Mouse (Mus musculus): ENCODE measurements around the gene Sema5b. TPM values are rescaled to one million over a fixed set of nuclear protein-coding genes. Genes with fewer than 3 reads are reported as not detected.

The Sema5b gene
- polyA plus RNA-seq, 1 experiment from 2014 or later: 1.8 TPM

DNA sequence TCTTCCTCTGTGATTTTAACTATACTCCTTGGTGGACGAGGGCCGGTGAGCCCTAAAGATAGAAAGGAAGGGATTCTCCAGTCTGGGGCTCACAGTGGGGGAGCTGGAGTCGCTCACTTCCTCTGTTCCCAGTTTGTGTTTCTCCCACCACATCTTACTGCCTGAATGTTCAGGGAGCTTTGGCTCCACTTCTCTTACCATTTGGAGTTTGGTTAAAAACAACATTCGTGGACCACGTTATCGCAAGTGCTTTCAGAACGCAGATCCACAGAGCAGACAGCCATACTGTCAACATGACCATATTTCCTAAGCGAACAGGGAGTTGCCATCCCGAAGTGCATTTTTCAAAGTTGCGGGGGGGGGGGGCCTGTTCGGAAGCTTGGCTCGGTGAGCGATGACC, 144.1 kb downstream of the Sema5b start:
- 71% methylated on average over 13 of the region's 13 CpGs for WGBS
- Histone ChIP-seq H3K4me3 (no peak overlapping the region), H3K4me1 (replicated peaks) (peaks cover 13% of the 10 kb centered on the region), H3K27ac (no peak overlapping the region), H3K9ac (no peak overlapping the region), H3K36me3 (no peaks in the 10 kb centered on the region), H3K4me2 (no peak overlapping the region), H3K9me3 (replicated peaks) (no peaks in the 10 kb centered on the region), H3K27me3 (no peaks in the 10 kb centered on the region)
- no peak for ATAC-seq (replicated peaks; ENCODE audit: insufficient number of reproducible peaks, insufficient read depth, low FRiP score, low read depth)

DNA sequence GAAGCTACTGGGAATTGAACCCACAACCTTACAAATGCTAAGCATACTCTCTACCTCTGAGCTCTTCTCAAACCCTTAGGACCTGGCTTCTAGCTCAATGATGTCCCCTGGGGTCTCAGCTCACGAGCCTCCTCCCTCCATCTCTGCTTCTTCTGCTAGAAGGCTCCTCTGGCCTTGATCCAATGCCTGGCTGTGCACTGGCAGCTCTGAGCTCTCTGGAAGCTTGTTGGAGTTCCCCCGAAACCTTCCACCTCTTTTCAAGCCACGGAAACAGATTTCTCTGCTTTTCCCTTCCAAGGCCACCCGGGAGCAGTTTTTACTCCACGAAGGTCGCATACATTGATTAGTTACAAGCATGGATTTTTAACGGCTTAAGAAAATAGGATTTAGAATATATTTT, 145.5 kb downstream of the Sema5b start:
- Histone ChIP-seq H3K36me3 (no peaks in the 10 kb centered on the region), H3K27ac (no peak overlapping the region), H3K4me3 (no peak overlapping the region), H3K27me3 (no peaks in the 10 kb centered on the region), H3K4me2 (no peak overlapping the region), H3K9ac (no peak overlapping the region), H3K4me1 (replicated peaks) (peaks cover 7% of the 10 kb centered on the region), H3K9me3 (replicated peaks) (no peaks in the 10 kb centered on the region)
- WGBS: 73% methylated on average over 7 of the region's 7 CpGs
- ATAC-seq (replicated peaks; ENCODE audit: insufficient number of reproducible peaks, insufficient read depth, low FRiP score, low read depth): no peak

DNA sequence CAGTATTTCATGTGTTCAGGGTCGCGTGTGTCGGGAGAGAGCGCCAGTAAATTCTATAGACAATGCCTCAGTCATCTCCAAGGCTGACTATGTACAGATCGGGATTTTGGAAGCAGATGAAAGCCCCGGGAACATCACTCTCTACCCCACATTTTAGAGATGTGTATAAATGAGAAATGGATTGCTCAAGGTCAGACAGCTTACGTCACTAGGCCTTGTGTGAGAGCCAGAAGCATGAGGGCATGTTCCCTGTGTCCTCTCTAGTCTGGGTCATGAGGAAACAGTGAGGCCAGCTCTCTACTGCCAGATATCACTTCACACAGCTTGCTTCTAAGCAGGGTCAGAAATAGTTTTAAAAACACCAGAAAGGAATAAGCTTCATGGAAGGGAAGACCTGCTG, 150.7 kb downstream of the Sema5b start:
- no peak for ATAC-seq (replicated peaks; ENCODE audit: insufficient number of reproducible peaks, insufficient read depth, low FRiP score, low read depth)
- no peaks in the 10 kb centered on the region for H3K9me3 ChIP-seq (replicated peaks)
- no peaks in the 10 kb centered on the region for H3K4me1 ChIP-seq (replicated peaks)
- no peak overlapping the region for H3K4me2 ChIP-seq
- no peak overlapping the region for H3K9ac ChIP-seq
- no peak overlapping the region for H3K4me3 ChIP-seq
- H3K36me3 ChIP-seq: 0 out of 2 replicates have a peak, but pooled peaks cover 6% of the 10 kb centered on the region
- H3K27ac ChIP-seq: no peak overlapping the region
- no peaks in the 10 kb centered on the region for H3K27me3 ChIP-seq
- 84% methylated on average over 7 of the region's 7 CpGs for WGBS

DNA sequence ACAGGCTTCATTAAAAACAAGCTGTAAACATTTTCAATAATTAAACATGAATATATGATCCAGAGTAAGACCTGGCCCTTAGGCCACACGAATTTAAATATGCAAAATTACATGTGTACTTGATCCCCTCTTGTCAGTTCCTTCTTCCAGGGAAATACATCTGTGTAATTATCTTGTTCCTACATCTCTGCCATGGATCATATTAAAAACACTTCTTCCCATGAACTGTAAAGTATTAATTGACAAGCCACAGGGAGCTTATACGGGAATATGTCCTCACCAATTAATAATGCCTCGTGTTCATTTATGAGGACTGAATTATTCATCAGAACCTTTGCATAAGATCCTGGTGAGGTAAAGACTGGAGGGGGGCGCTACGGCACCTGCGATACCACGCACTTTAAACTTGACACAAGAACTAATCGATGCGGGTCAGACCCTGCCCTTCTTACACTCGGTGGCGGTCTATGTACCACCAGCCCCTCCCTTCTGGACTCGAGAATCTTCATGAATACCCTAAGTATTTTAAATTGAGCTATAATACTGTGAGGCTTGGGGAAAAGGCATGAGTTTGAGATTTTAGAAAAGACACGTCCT, 153.4 kb downstream of the Sema5b start:
- 0 out of 2 replicates have a peak, but pooled peaks cover 10% of the 10 kb centered on the region for H3K36me3 ChIP-seq
- no peak overlapping the region for H3K9ac ChIP-seq
- no peaks in the 10 kb centered on the region for H3K9me3 ChIP-seq (replicated peaks)
- H3K4me1 ChIP-seq (replicated peaks): no peaks in the 10 kb centered on the region
- H3K27ac ChIP-seq: no peak overlapping the region
- ATAC-seq (replicated peaks; ENCODE audit: insufficient number of reproducible peaks, insufficient read depth, low FRiP score, low read depth): no peak
- no peak overlapping the region for H3K4me3 ChIP-seq
- no peaks in the 10 kb centered on the region for H3K27me3 ChIP-seq
- WGBS: 91% methylated on average over 13 of the region's 13 CpGs
- H3K4me2 ChIP-seq: no peak overlapping the region

DNA sequence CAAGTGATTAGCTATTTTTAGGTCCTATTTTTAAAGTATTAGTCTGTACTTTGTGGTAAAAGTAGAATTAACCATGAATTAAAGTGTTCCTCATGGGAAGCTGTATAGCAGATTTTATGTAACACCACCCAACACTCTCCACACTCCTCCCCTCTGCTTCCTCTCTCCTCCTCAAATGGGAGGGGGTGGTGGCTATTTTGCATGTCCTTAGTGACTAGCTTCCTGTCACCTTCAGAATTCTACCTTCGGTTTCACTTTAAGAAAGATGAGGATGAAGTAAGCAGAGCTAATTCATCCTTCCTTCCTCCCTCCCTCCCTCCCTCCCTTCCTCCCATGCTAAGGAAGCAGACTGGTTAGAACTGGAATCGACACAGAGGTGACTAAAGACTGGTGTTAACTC, 155.2 kb downstream of the Sema5b start:
- no peak overlapping the region for H3K27ac ChIP-seq
- WGBS: 68% methylated on average over 2 of the region's 2 CpGs
- H3K4me3 ChIP-seq: no peak overlapping the region
- no peaks in the 10 kb centered on the region for H3K27me3 ChIP-seq
- H3K9me3 ChIP-seq (replicated peaks): no peaks in the 10 kb centered on the region
- ATAC-seq (replicated peaks; ENCODE audit: insufficient number of reproducible peaks, insufficient read depth, low FRiP score, low read depth): no peak
- no peaks in the 10 kb centered on the region for H3K4me1 ChIP-seq (replicated peaks)
- H3K9ac ChIP-seq: no peak overlapping the region
- no peak overlapping the region for H3K4me2 ChIP-seq
- H3K36me3 ChIP-seq: 0 out of 2 replicates have a peak, but pooled peaks cover 10% of the 10 kb centered on the region

DNA sequence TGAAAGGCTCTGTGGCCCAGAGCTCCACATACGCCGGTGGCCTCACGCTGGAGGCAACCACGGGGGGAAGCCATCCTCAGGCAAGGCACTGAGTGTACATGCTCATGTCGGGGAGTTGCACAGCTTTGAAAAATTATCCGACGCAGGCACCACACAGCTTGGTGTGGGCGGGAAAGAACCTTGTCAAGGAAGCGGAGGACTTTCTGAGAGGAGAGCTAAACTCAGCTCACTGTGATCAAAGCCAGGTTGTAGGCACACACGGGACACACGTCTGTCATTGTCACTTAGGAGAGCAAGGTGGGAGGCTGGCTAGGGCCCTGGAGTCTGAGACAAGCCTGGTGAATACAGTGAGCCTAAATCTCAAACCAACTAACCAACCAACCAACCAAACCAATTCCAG, 160.9 kb downstream of the Sema5b start:
- no peaks in the 10 kb centered on the region for H3K27me3 ChIP-seq
- H3K9me3 ChIP-seq (replicated peaks): no peaks in the 10 kb centered on the region
- H3K36me3 ChIP-seq: 0 out of 2 replicates have a peak, but pooled peaks cover 3% of the 10 kb centered on the region
- H3K4me1 ChIP-seq (replicated peaks): no peaks in the 10 kb centered on the region
- no peak overlapping the region for H3K4me2 ChIP-seq
- H3K27ac ChIP-seq: no peak overlapping the region
- 67% methylated on average over 11 of the region's 11 CpGs for WGBS
- no peak overlapping the region for H3K9ac ChIP-seq
- ATAC-seq (replicated peaks; ENCODE audit: insufficient number of reproducible peaks, insufficient read depth, low FRiP score, low read depth): no peak
- H3K4me3 ChIP-seq: no peak overlapping the region

DNA sequence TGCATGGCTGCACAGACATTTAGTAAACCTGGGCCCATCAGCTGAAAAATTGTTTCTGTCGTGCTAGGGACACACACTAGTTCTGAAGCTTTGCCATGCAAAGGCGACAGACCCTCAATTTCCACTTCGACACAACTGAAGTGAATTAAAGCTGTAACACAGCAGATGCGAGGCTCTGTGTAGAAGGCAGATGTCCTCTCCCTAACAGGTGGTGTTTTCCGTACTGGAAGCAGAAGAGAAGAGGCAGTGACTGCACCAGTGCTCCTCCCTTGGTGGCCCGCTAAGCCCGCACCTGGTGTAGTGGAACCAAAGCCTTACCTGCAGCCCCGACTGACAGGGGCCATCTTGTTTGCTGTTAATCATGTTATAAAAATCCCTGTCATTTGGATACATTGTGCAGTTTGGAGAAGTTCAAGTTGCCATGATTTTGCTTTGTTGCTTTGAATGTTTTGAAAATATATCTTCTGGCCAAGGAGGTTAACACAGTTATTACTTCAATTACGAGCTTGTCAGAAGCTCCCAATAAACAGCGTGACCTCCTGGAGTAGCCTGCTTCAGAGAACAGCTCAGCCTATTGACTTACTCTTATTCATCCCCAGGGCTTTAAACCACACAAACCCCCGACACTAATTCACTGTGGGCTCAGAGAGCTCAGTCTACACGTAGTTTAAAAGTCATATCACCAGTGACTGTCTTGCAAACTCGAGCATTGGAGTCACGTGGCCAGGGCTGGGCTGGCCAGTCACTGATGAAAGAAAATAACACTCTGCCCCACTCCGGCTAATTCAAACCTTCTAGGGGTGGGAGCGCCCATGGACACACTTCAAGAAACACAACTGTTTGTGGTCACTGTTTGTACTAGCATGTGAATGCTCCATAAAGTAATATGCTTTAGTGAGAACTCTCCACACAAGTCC, 163.1 kb downstream of the Sema5b start:
- no peak for ATAC-seq (replicated peaks; ENCODE audit: insufficient number of reproducible peaks, insufficient read depth, low FRiP score, low read depth)
- H3K4me3 ChIP-seq: no peak overlapping the region
- no peaks in the 10 kb centered on the region for H3K36me3 ChIP-seq
- H3K9me3 ChIP-seq (replicated peaks): no peaks in the 10 kb centered on the region
- H3K4me1 ChIP-seq (replicated peaks): no peaks in the 10 kb centered on the region
- no peak overlapping the region for H3K9ac ChIP-seq
- H3K27me3 ChIP-seq: no peaks in the 10 kb centered on the region
- H3K4me2 ChIP-seq: no peak overlapping the region
- H3K27ac ChIP-seq: no peak overlapping the region
- WGBS: 76% methylated on average over 16 of the region's 16 CpGs

DNA sequence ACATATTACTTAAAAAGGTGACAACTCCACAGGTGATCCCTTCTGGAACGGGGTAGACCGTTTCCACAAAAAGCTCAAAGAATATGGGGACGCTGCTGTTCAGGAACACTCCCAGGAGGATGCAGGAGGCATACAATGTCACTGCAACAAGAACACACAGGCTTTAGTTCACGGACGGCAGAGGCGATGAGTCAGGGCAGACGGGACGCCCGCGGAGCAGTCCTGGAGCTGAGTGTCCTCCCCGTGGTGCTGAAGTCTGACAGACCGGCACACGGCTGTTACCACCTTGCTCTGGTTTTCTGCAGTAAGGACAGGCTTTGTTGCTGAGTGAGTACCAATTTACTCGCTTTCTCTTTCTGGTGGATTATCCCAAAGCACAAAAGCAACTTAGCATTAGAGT, 163.9 kb downstream of the Sema5b start:
- Histone ChIP-seq H3K4me2 (no peak overlapping the region), H3K4me3 (no peak overlapping the region), H3K9me3 (replicated peaks) (no peaks in the 10 kb centered on the region), H3K4me1 (replicated peaks) (no peaks in the 10 kb centered on the region), H3K27ac (no peak overlapping the region), H3K36me3 (no peaks in the 10 kb centered on the region), H3K27me3 (no peaks in the 10 kb centered on the region), H3K9ac (no peak overlapping the region)
- WGBS: 65% methylated on average over 14 of the region's 14 CpGs
- ATAC-seq (replicated peaks; ENCODE audit: insufficient number of reproducible peaks, insufficient read depth, low FRiP score, low read depth): no peak

DNA sequence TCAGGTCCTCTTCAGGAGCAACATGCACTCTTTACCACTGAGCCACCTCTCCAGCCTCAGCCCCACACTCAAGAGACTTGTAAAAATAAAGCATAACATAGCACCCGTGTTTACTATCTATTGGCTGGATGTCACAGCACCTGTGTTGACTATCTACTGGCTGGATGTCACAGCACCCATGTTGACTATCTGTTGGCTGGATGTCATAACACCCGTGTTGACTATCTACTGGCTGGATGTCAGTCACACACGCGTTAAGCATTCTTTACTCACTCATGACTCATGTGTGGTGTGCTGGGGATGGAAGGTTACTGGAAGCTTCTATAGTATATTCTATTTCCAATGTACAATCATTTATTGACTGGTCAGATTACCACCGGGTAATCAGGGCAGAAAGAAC, 166.1 kb downstream of the Sema5b start:
- no peak overlapping the region for H3K9ac ChIP-seq
- 76% methylated on average over 5 of the region's 5 CpGs for WGBS
- H3K27ac ChIP-seq: no peak overlapping the region
- H3K4me1 ChIP-seq (replicated peaks): peaks cover 9% of the 10 kb centered on the region
- H3K4me2 ChIP-seq: no peak overlapping the region
- H3K9me3 ChIP-seq (replicated peaks): no peaks in the 10 kb centered on the region
- no peaks in the 10 kb centered on the region for H3K27me3 ChIP-seq
- ATAC-seq (replicated peaks; ENCODE audit: insufficient number of reproducible peaks, insufficient read depth, low FRiP score, low read depth): no peak
- H3K36me3 ChIP-seq: no peaks in the 10 kb centered on the region
- H3K4me3 ChIP-seq: no peak overlapping the region

DNA sequence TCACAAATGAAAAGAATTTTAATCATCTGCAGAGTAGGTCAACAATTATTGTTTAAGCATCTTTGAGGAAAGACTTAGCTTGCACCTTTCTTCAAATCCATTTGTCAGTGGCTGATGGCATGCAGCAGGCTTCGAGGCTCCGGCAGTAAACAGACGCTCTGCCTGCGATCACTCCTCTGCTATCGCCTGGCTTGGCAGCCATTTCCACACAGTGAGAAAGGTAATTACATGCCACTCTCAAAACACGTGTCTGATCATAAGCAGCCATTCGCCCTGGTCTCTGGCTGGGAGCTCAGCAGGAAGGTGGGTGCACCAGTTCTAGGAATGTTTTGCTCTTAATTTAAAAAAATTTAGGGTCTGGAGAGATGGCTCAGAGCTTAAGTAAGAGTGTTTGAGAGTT, 170.1 kb downstream of the Sema5b start:
- peaks cover 22% of the 10 kb centered on the region for H3K4me1 ChIP-seq (replicated peaks)
- H3K4me2 ChIP-seq: no peak overlapping the region
- H3K9ac ChIP-seq: no peak overlapping the region
- 41% methylated on average over 7 of the region's 7 CpGs for WGBS
- H3K4me3 ChIP-seq: no peak overlapping the region
- ATAC-seq (replicated peaks; ENCODE audit: insufficient number of reproducible peaks, insufficient read depth, low FRiP score, low read depth): no peak
- H3K27me3 ChIP-seq: no peaks in the 10 kb centered on the region
- H3K36me3 ChIP-seq: no peaks in the 10 kb centered on the region
- H3K9me3 ChIP-seq (replicated peaks): no peaks in the 10 kb centered on the region
- H3K27ac ChIP-seq: no peak overlapping the region

DNA sequence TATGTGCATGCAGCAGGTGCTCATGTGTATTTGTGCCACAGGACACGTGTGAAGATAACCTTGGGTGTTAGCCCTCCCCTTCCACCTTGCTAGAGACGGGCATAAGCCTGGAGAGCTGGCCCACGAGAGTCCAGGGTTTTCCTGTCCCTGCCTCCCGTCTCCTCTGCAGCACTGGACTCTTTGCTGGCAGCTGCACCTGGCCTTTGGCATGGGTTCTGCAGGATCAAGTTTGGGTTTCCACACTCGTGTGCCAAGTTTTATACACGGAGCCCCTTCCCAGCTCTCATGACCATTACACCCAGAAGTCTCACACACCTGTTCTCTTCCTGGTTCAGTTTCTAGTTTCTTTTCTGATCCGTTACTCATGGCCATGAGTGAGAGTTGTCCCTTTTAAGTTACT, 172.7 kb downstream of the Sema5b start:
- Histone ChIP-seq H3K36me3 (peaks cover 4% of the 10 kb centered on the region; the same call in 1 of the 2 replicates), H3K4me3 (no peak overlapping the region), H3K9me3 (replicated peaks) (no peaks in the 10 kb centered on the region), H3K27me3 (no peaks in the 10 kb centered on the region), H3K9ac (no peak overlapping the region), H3K4me1 (replicated peaks) (peaks cover 22% of the 10 kb centered on the region), H3K4me2 (no peak overlapping the region), H3K27ac (no peak overlapping the region)
- ATAC-seq (replicated peaks; ENCODE audit: insufficient number of reproducible peaks, insufficient read depth, low FRiP score, low read depth): no peak
- 61% methylated on average over 7 of the region's 7 CpGs for WGBS
